Mouse (Mus musculus): ENCODE data around the gene Nt5e.

The Nt5e gene

DNA sequence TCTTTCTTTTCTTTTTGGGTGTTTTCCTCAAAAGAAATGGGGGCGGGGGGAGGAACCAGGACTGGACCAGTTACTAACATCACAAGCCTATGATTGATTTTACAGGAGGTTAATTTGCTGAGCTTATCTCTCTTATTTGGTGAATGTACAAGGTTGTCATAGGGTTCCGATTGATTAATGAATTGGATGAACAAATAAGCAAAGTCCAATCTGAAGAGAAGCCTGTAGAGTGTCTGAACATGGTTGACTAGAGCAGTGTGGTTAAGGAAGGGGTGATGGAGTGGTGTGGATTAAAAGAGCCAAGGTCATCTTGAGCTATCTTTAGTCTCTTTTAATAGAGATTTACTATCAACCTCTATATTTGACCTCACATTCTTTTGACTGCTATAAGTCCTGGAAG is 17.4 kb downstream of the Nt5e start:
- no peak for DNase-seq (ENCODE audit: low read depth)

DNA sequence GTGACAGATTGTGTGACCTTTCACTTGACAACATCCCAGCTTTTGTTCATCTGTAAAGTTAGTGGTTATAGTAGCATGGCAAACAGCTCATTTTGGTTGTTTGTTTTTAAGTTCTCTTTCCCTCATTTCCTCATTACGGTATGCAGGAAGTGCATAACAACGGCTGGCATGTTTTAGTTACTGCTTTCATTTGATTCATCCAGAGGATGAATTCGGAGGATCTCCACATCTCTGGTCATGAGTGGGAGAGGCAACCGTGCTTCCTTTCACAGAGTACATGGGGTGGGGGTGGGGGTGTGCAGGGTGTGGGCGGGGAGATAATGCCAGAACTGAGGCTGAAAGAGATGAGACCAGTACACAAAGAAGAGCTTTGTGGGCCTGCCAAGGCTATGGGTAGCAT is 19.9 kb downstream of the Nt5e start:
- DNase-seq (ENCODE audit: low read depth): no peak

DNA sequence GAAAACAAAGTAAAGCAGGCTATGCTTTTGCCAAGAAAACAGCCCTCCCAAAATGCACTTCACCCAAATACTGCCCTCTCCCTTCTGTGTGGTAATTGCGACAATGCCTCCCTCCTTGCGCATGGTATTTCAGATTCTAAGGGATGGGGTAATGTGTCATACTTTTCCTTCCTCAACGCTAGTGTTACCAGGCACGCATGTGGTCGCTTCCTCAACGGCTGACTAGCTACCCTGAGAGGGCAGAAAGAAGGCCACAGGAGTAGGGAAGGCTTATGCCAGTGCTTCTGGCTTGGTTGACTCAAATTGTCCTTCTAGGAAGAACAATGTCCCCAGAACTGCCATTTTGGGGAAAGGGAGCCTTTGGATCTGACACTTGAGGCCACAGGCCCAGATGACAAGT is 21.6 kb downstream of the Nt5e start:
- DNase-seq (ENCODE audit: low read depth): no peak

DNA sequence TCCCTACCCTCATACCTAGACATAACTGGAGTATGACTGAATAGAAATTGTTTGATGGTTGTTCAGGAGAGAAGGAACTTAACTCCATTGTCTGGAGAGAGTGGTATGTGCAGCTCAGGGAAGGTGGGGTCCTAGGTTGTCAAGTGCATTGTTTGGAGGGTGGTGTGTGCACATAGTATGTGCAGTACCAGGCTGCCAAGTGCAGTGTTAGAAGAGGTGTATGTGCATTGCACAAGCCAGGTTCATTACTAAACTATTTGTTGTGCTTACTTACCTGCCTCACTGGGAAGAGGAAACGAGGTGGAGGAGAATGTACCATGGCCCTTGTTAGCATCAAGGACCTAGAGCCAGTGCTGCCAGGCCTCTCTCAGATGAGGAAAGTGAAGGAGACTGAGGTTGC is 23.3 kb downstream of the Nt5e start:
- no peak for DNase-seq (ENCODE audit: low read depth)

DNA sequence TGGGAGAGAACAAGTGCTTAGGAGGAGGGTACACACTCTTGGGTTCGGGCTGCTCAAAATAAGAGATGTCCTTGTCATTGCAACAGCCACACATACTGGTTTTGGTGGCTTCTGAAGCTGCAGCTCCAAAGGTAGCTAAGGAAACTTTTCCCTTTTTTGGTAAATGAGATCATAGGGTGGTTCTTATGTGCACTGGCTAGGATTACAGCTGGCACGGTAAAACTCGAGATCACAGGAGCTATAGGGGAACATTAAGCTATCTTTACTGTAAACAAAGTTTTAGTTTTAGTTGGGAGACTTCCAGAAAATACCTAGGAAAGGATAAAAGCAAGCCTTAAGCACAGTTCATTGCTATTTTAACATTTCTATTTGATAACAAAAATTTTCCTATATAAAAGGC is 24.2 kb downstream of the Nt5e start:
- DNase-seq (ENCODE audit: low read depth): no peak

DNA sequence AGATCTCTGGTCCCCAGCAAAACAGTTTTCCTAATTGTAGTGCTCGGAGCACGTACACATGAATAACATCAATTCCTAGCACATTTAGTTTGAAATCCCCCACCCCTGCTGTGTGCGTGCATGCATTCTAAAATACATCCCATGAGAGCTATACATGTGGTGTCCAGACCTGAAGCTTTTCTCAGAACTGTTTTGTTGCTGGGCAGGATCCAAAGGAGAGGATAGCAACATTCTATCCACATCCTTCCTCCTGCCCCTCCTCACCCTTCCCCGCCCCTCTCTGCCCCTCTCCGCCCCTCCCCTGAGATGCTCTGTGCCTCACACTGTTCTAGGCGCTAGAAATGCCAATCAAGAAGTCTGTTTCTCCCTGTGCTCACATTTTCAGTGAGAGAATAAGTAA is 25.7 kb downstream of the Nt5e start:
- DNase-seq (ENCODE audit: low read depth): no peak

DNA sequence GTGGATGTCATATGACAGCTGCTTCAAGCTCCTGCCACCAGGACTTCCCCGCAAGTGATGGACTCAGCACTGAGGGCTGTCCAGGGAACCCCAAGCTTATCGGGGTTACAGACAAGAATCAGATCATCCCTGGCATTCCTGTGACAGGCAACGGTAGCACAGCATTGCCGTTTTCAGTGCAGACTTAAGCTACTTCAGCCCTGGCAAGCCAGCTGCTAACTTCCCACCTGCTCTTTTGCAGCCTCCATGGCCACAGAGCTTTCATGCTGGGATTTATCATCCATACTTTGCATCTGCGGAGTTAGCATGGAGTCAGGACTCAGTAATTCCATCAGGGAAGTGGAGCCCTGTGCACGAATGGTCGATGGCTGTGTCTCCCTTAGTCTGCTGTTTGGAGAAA is 26.5 kb downstream of the Nt5e start:
- DNase-seq (ENCODE audit: low read depth): no peak

DNA sequence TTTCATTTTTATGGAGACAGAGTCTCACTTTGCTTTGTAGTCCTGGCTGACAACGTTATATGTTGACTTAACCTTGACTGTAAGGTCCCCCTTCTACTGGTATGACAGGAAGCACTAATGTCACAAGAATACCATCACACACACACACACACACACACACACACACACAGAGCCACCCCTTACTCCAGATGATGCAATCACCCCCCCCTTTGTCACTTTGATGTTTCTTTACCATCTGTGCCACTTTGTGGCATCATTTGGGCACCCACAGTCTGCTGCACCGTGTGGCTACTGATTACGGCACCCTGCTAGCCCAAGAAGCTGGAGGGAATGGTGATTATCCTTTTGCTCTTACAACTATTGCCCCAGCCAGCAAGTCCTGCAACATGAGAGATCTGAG is 30.2 kb downstream of the Nt5e start:
- DNase-seq (ENCODE audit: low read depth): no peak

DNA sequence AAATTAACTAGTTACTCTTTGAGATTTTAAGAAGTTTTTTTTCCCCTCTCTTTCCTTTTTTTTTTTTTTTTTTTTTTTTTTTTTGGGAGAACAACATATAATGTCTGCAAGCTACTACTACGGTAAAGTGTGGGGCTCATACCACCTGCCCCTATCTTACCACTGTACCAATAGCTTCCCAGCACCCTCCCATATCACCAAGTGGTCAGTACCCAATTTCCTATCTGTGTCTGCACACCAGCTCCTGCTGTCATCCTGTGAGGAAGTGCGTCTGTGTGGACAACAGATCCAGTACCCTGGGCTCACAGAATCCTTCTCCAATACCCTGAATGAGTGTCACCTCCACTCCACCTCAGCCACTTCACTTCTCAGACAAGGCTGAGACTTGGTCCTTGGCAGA is 32.1 kb downstream of the Nt5e start:
- DNase-seq (ENCODE audit: low read depth): no peak

DNA sequence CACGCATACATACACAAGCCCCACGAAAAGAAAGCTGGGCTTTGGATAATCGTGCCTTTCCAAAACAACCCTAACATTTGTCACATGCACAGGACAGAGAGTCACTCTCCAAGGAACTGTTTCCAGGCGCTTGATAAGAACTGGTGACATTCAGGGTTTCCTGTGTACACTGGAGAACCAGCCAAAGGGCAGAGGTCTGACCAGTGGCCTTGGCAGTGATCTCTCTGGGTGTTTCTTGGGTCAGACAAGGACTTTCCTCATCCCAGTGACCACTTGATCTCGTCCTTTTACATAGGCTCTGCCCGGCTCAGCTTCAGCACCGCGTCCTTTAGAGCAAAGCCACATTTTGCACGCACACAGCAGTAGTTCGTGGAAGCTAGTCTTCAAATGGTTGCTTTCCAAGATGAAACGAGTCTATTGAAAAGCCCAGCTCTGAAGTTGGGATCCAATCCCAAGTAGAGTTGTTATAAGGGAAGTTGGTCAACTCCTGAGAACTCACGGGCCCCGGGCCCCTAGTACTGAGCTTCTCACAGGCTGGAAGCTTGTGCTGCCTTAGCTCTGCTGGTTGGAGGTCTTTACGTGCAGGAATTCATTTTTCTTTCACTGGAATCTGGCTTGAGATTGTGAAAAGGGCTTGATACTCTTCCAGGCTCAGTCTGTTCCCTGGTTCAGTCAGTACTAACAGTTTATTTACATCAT is 34.4 kb downstream of the Nt5e start:
- DNase-seq (ENCODE audit: low read depth): peak; percentile 34

DNA sequence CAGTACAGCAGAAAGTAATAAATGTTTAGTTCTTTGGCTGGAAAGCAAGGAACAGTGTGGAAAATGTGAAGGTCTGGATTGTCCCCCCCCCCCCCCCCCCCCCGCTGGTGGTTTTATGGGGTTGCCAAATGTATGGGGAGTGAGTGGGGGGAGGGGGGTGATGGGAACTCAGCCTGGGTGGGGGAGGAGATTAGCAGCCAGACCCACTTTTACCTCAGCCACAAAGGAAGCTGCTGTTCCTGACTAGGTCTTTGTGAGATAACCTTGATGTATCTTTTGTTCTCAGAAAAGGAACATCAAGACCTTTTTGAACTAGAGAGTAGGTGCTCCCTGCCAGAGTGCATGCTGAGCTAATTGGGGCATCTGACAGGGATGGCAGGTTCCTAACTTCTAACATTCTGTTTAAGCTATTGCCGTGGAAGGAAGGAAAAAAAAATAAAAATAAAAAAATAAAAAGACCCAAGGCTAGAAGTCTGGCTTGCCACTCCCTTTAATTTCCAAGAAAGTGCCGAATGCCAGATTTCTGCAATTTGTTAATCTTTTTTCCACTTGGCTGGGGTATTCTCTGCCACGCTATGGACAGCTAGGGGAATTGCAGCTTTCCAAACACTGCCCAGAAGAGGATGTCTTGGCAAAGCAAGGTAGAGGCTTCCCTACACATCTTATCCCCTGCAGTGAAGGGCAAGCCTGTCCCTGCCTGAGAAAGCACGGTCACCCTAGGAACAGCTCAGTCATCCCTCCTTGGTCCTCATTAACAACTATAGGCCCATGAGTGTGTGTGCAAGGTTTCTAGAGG is 35.3 kb downstream of the Nt5e start:
- peak; percentile 50 for DNase-seq (ENCODE audit: low read depth)

DNA sequence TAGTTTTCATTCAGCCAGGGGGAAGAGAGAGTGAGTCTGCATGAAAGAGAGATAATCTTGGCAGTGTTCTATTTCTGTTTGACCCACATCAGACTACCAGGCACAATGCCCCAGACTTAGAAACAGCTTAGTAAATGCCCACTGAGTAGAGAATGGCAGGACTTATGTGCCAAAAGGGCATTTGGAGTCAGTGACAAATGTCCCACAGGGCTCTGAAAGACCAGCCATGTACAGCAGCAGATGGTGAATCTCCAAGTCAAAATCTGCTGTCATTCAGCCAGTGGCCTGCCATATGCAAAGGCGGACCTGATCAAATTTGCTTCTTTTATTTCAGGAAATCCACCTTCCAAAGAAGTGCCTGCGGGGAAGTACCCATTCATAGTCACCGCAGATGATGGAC is 36.1 kb downstream of the Nt5e start:
- no peak for DNase-seq (ENCODE audit: low read depth)

DNA sequence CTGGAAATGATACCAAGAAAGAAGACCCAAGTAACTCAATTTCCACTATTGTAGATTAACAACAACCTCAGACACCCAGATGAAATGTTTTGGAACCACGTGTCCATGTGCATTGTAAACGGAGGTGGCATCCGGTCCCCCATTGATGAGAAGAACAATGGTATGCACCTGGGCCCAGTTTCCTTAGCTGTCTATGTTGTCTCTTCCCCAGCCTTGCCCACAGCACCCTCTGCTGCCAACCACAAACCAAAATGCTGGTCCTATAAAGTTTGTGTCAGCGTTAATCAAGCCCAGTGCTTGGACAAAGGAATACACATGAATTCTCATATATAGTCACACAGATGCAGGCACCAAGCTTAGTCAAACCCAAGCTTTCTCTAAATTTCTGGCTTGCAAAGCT is 39.3 kb downstream of the Nt5e start:
- no peak for DNase-seq (ENCODE audit: low read depth)

DNA sequence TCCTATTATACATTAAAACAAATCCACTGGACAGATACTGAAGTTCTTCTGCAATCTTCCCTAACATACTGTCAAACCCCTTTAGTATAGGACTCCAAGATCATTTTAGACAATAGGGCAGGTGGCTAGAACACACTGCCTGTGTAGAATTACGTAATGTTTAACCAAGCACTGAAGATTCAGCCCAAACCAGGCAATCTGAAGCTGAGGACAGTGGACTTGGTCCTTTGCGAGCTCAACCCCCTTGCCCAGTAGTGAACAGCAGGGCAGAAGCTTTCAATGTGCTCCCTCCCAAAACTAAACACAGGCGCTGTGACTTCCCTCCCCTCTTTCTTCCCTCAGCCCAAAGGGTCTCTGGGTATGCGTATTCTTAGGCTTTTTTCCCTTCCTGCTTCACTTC is 39.8 kb downstream of the Nt5e start:
- DNase-seq (ENCODE audit: low read depth): no peak

DNA sequence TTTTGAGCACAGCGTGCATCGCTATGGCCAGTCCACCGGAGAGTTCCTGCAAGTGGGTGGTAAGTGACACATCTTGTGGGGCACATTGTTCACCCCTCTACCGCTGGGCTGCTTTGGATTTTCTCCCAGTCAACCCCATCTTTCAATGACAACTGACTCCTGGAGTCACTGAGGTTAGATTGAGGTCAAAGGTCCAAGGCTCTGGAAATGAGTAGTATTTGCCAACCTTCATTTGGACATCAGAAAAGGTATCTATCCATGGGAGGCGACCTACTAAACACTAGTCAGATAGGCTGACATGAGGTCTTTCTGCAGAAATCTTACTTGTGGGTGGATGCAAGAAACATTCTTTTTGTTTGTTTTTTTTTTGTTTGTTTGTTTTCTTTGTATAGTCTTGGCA is 40.3 kb downstream of the Nt5e start:
- DNase-seq (ENCODE audit: low read depth): no peak

DNA sequence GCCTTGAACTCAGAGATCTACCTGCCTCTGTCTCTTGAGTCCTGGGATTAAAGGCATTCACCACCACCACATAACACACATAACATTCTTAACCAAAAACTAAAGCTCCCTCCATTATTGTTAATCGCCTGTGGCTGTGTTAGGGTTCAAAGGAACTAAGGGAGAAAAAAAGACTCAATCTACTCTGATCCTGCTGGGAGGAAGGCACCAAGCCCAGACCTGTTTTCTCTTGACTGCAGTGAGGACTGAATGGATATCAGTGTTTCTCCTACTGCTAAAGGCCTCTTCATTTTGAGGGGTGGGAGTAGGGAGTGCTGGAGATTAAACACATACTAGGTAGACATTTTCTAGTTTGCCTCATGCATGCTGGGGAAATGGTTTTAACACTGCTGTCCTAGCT is 40.8 kb downstream of the Nt5e start:
- no peak for DNase-seq (ENCODE audit: low read depth)

DNA sequence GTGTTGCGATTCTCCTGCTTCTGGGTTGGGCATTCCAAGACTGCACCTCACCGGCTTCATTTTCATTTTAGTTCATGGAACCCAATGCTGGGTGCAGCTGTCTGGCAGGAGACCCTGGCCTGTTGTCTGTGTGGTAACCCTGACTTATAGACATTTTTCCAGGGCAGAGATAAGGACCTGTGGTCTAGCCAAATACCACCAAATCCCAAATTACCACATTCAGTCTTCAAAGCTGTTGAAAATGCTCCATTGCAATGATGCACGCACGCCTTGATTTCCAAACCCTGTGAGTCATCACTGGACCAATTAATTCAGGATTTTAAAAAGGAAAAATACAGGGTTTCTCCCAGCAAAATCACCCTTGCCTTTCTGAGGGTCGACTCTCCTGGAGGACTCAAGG is 41.5 kb downstream of the Nt5e start:
- DNase-seq (ENCODE audit: low read depth): peak; percentile 58

DNA sequence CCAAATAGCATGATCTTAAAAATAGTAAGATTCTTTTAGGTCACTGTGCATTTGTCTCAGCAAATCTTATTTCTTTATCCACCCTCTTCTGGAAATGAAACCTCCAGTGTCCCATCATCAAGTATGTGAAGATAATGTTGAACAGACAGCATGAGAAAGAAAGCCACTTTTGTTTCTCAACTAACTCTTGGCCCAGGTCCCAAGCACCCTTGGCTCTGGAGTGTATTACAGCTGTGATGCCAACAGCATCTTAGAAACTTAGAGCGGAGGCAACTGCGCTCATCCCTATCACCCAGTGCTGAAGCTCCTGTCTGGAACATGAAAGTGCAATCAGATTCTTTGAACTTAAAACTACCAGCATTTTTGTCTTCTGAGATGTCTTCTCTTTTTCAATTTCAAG is 42.7 kb downstream of the Nt5e start:
- peak; percentile 57 for DNase-seq (ENCODE audit: low read depth)

DNA sequence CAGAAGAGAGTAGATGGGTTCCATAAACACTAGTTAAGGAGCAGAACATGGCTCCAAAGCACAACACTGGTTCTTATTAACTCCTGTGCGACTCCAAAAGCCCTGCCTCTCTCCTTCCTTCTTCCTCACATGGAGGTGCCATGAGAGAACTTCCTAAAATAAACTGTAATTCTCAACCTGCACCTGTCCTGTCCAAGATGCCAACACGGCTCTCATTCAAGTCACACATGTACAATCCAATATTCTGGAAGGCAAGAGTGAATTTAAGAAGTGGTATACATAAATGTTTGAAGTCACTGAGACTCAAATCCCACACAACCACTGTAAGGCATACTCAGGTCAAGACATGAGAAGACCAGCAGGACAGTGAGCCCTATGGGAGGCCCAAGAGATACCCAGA is 44.2 kb downstream of the Nt5e start:
- no peak for DNase-seq (ENCODE audit: low read depth)

DNA sequence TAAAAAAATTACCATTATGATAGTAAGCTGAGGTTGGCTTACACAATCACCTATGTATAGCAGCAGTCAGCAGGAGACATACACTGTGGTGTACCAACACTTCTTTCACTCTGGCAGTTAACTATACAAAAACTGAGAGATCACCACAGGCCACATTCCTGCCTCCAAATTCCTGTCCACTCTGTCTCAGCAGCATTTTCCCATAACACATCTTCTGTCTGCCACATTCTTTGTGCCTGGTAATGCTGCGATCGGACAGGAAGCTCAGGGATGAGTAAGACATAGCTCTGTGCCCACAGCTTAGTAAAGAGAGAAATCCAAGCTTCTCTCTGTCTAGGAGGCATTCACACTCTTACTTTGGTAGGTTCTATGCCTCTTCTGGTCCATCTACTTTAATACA is 46.0 kb downstream of the Nt5e start:
- DNase-seq (ENCODE audit: low read depth): peak; percentile 35

DNA sequence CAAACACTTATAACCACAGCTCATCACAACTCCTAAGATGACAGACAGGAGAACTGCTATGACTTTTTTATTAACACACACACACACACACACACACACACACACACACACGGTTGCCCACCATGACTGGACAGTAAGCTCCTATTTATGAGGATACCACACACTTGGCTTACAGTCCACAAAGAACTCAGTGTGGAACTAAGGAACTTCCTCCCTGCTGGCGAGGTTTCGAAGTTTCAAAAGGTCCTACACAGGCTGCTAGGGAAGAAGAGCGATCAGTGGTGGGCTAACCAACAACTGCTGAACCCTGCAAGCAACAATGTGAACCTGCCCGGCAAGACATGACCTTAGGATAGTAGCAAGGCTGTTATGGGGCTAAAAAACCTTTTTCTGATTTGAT is 50.5 kb downstream of the Nt5e start:
- no peak for DNase-seq (ENCODE audit: low read depth)

DNA sequence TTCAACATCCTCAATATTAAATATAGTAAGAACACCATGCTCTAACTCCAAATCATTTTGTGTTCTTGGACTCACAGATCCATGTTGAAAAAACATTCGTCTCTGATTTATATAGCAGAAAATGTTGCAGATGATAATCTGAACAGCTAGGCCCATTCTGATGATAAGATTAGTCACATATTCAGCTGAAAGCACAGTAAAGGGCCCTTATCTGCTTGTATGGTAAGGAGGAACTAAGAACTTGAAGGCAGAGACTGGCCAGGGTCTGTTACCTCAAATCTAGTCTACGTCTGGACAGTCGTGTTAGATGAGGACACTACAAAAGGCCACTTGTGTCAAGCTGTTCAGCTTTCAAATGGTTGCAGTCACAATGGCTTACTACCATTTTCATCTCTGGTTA is 52.1 kb downstream of the Nt5e start:
- no peak for DNase-seq (ENCODE audit: low read depth)

DNA sequence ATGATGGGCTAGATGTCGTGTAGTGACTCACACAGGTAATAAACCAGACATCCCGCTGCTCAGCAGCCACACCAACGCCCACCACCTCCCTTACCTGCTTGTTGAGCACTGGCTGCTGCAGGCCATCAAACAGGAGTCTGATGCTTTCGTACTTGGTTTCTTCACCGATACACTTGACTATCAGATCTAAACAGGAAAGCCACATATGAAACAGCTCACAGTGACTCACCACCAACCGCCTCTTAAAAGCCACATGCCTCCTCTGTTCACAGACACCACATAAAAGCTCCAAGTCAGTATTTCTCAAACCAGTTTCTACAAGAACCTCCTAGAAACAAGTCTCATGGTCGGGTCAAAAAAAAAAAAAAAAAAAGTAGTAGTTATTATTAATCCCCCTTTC is 53.1 kb downstream of the Nt5e start:
- peak; percentile 55 for DNase-seq (ENCODE audit: low read depth)

DNA sequence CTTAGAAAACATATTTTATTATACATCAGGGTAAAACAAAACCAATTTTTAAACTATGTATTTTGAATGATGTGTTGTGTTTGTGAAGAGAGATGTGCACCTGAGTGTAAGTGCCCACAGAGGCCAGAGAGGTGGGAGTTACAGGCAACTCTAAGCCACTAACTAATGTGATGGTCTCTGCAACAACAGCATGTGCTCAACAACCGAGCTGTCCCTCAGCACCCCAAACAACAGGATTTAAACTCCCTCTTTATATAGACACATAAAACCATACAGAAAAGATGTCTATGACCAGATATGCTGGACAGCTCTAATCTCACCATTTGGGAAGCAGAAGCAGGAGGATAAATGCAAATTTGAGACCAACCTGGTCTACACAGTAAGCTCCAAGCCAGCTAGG is 53.5 kb downstream of the Nt5e start:
- no peak for DNase-seq (ENCODE audit: low read depth)
